Mouse (Mus musculus) neural tube, embryonic 12.5 days (tissue): ENCODE measurements at regions not wholly inside any gene's neighbourhood (a gene's known extent, or its start where the extent isn't known, plus 50 kb on each side); places are given as distances from the start of the nearest gene placed in this dataset.
A peak's percentile ranks its signal among the peaks of the same experiment; 100 is the strongest.

Source experiments
- ATAC-seq: fragments of 200-750 bp; cut with Nextera tagmentation; 2 replicates; pipeline ENCODE4 v1.8.0; 2017; ENCODE audit warnings: low read depth, mild to moderate bottlenecking, moderate TSS enrichment, moderate library complexity; ENCODE audit not compliant: low FRiP score
- H3K27ac ChIP-seq: fragments of 300-500 bp; sonication (generic); 2 replicates; pipeline ENCODE4 v1.5.1; 2016
- H3K27me3 ChIP-seq: fragments of 300-500 bp; sonication (generic); replicated peaks from 2 replicates; pipeline ENCODE4 v1.6.1; 2016; ENCODE audit warnings: mild to moderate bottlenecking
- H3K36me3 ChIP-seq: fragments of 300-500 bp; sonication (generic); 2 replicates; pipeline ENCODE4 v1.6.1; 2016; ENCODE audit warnings: mild to moderate bottlenecking
- H3K4me1 ChIP-seq: fragments of 300-500 bp; sonication (generic); 2 replicates; pipeline ENCODE4 v1.6.1; 2016
- H3K4me2 ChIP-seq: fragments of 300-500 bp; sonication (generic); replicated peaks from 2 replicates; pipeline ENCODE4 v1.6.1; 2016; ENCODE audit warnings: mild to moderate bottlenecking
- H3K4me3 ChIP-seq: fragments of 300-500 bp; sonication (generic); 2 replicates; pipeline ENCODE4 v1.5.1; 2016
- H3K9ac ChIP-seq: fragments of 300-500 bp; sonication (generic); 2 replicates; pipeline ENCODE4 v1.6.1; 2016; ENCODE audit warnings: mild to moderate bottlenecking
- H3K9me3 ChIP-seq: fragments of 300-500 bp; sonication (generic); 2 replicates; pipeline ENCODE4 v1.6.1; 2016; ENCODE audit warnings: mild to moderate bottlenecking
- WGBS: fragments of 180-500 bp; shearing (Covaris S2); methylation state at CpG from one replicate; pipeline ENCODE4 v1.1.7; 2016; 5-methylcytosine and 5-hydroxymethylcytosine counted together

- no peak overlapping the region for H3K4me3 ChIP-seq
- H3K9me3 ChIP-seq = no peaks in the 10 kb centered on the region
- H3K36me3 ChIP-seq = no peaks in the 10 kb centered on the region
- no peaks in the 10 kb centered on the region for H3K4me1 ChIP-seq
- H3K27me3 ChIP-seq = no peaks in the 10 kb centered on the region
- H3K9ac ChIP-seq = no peak overlapping the region
- H3K4me2 ChIP-seq = no peak overlapping the region
- no peak for ATAC-seq
- no peak overlapping the region for H3K27ac ChIP-seq
Measured at GRCm38 (mm10) chr12:37632368-37632767, 185.2 kb upstream of the Dgkb start.

- WGBS = 73% methylated on average over 4 of the region's 4 CpGs
- Histone ChIP-seq H3K27ac (no peak overlapping the region), H3K4me2 (no peak overlapping the region), H3K27me3 (no peaks in the 10 kb centered on the region), H3K9me3 (no peaks in the 10 kb centered on the region), H3K36me3 (no peaks in the 10 kb centered on the region), H3K9ac (no peak overlapping the region), H3K4me3 (no peak overlapping the region), H3K4me1 (no peaks in the 10 kb centered on the region)
- no peak for ATAC-seq
Measured at GRCm38 (mm10) chr12:37633286-37633685, 184.2 kb upstream of the Dgkb start.

- no peaks in the 10 kb centered on the region for H3K4me1 ChIP-seq
- no peaks in the 10 kb centered on the region for H3K27me3 ChIP-seq
- no peaks in the 10 kb centered on the region for H3K9me3 ChIP-seq
- no peaks in the 10 kb centered on the region for H3K36me3 ChIP-seq
- 83% methylated on average over 3 of the region's 3 CpGs for WGBS
- H3K9ac ChIP-seq = no peak overlapping the region
- no peak overlapping the region for H3K4me2 ChIP-seq
- H3K4me3 ChIP-seq = no peak overlapping the region
- ATAC-seq = no peak
- no peak overlapping the region for H3K27ac ChIP-seq
Measured at GRCm38 (mm10) chr12:37646186-37646585, 171.3 kb upstream of the Dgkb start.

- Histone ChIP-seq H3K36me3 (no peaks in the 10 kb centered on the region), H3K4me3 (no peak overlapping the region), H3K4me1 (no peaks in the 10 kb centered on the region), H3K27ac (no peak overlapping the region), H3K9me3 (no peaks in the 10 kb centered on the region), H3K9ac (no peak overlapping the region), H3K4me2 (no peak overlapping the region), H3K27me3 (no peaks in the 10 kb centered on the region)
- 61% methylated on average over 4 of the region's 4 CpGs for WGBS
- peak; percentile 58; the same call in 1 of the 2 replicates for ATAC-seq
Measured at GRCm38 (mm10) chr12:37653287-37653686, 164.2 kb upstream of the Dgkb start.

- H3K9me3 ChIP-seq = no peaks in the 10 kb centered on the region
- H3K4me1 ChIP-seq = no peaks in the 10 kb centered on the region
- H3K36me3 ChIP-seq = no peaks in the 10 kb centered on the region
- H3K27ac ChIP-seq = no peak overlapping the region
- ATAC-seq = no peak
- H3K4me2 ChIP-seq = no peak overlapping the region
- H3K4me3 ChIP-seq = no peak overlapping the region
- H3K9ac ChIP-seq = no peak overlapping the region
- H3K27me3 ChIP-seq = no peaks in the 10 kb centered on the region
Measured at GRCm38 (mm10) chr12:37654256-37654655, 163.3 kb upstream of the Dgkb start.

GRCm38 (mm10) chr12:37660016-37660415, 157.5 kb upstream of the Dgkb start:
- no peak for ATAC-seq
- WGBS = 65% methylated on average over 1 of the region's 1 CpGs

GRCm38 (mm10) chr12:37682455-37683110, 134.9 kb upstream of the Dgkb start:
- Histone ChIP-seq H3K9ac (no peak overlapping the region), H3K36me3 (no peaks in the 10 kb centered on the region), H3K9me3 (no peaks in the 10 kb centered on the region), H3K4me3 (no peak overlapping the region), H3K27ac (no peak overlapping the region), H3K4me2 (no peak overlapping the region), H3K4me1 (no peaks in the 10 kb centered on the region), H3K27me3 (no peaks in the 10 kb centered on the region)
- 0 out of 2 replicates have a peak, but pooled peaks have one; percentile 68 for ATAC-seq

More at GRCm38 (mm10) chr12:37660016-37660415, 157.5 kb upstream of the Dgkb start:
- no peaks in the 10 kb centered on the region for H3K4me1 ChIP-seq
- no peaks in the 10 kb centered on the region for H3K36me3 ChIP-seq
- H3K27ac ChIP-seq = no peak overlapping the region
- no peaks in the 10 kb centered on the region for H3K9me3 ChIP-seq
- no peak overlapping the region for H3K9ac ChIP-seq
- H3K4me3 ChIP-seq = no peak overlapping the region
- H3K4me2 ChIP-seq = no peak overlapping the region
- no peaks in the 10 kb centered on the region for H3K27me3 ChIP-seq

GRCm38 (mm10) chr12:37692584-37692983, 124.9 kb upstream of the Dgkb start:
- H3K9me3 ChIP-seq = no peaks in the 10 kb centered on the region
- no peak overlapping the region for H3K9ac ChIP-seq
- H3K4me1 ChIP-seq = no peaks in the 10 kb centered on the region
- no peak overlapping the region for H3K4me2 ChIP-seq
- no peaks in the 10 kb centered on the region for H3K36me3 ChIP-seq
- WGBS = 78% methylated on average over 2 of the region's 2 CpGs
- ATAC-seq = no peak
- no peaks in the 10 kb centered on the region for H3K27me3 ChIP-seq
- no peak overlapping the region for H3K4me3 ChIP-seq
- H3K27ac ChIP-seq = no peak overlapping the region
